Mouse (Mus musculus) CH12.LX (cell line): ENCODE data around the gene Itga7.

Experiments used
- CTCF ChIP-seq, 2 experiments: IDR thresholded peaks in 1 of 2; conservative IDR thresholded peaks in 1 of 2; 2 replicates each; pipeline ENCODE4 v1.5.1; 2011 to 2012; ENCODE audit warnings: low read depth in 2 of 2, low read length in 2 of 2, improper control_type of control experiment in 1 of 2, inconsistent platforms in 1 of 2, mild to moderate bottlenecking in 1 of 2, moderate library complexity in 1 of 2
- POLR2A ChIP-seq: IDR thresholded peaks from 2 replicates; pipeline ENCODE4 v1.6.1; 2011; ENCODE audit warnings: low read depth, mild to moderate bottlenecking, improper control_type of control experiment, low read length
- USF2 ChIP-seq: conservative IDR thresholded peaks from 2 replicates; pipeline ENCODE4 v1.6.1; 2011; ENCODE audit warnings: low read depth, low read length, improper control_type of control experiment

DNA sequence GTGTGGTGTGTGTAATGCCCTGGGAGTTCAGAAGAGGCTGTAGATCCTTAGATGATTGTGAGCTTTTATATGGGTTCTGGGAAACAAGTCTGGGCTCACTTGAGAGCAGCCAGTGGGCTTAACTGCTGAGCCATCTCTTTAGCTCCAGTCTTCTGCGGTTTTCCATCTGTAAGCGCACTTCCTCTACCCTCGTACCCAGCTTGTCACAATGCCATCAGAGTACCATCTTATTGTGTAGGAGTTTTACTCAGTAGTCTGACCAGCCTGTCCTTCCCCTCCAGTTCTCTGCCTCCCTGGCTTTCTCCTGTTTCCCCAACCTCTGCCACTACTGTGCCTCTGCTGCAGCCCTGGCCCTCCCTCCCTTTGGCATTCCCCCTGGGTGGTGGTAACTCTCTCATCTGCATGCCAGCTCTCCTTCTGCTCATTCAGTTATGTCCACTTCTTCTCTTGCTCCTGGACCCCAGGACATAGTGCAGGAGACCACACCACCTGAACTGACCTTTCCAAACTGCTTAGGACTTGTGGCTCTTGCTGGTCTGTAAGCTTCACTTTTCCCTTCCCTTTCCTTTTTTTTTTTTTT, 31.1 kb upstream of the Itga7 start:
- TF ChIP-seq CTCF (conservative IDR thresholded peaks at IDR 0.05 in 1 of 2, IDR thresholded peaks at IDR 0.05 in 1 of 2; ENCODE audit: low read depth in 2 of 2, low read length in 2 of 2) (no peak), USF2 (no peak), POLR2A (no peak)
